Mouse (Mus musculus): Measurements from ENCODE around the gene Palm2. TPM values are rescaled to one million over a fixed set of nuclear protein-coding genes. Genes with fewer than 3 reads are reported as not detected.

Palm2 gene
- polyA plus RNA-seq, 1 experiment, result 7.7 TPM

DNA sequence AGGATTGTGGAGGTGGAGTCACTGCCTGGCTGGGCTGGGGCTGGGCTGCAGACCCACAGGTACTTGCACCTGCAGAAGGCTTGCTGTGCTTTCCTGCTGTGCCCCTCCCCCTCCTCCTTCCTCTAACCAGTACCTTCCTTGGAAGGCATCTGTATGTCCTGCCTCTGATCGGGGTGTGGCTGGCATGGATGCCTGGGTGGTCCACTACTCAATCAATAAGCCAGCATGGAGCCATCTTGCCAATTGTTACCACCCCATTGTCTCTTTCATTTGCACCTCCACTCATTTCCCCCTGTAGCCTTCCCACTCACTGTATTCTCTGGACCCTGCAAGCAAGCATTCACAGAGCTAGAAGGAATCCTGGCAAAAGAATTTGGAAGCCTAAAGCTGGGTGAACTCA is 256.8 kb downstream of the Palm2 start:
- no peak for DNase-seq (ENCODE audit: low read depth)
- TF ChIP-seq POLR2A (IDR thresholded peaks at IDR 0.05; ENCODE audit: borderline replicate concordance, extremely low read depth, insufficient read depth, insufficient read length, poor library complexity, severe bottlenecking) (no peak), CTCF (IDR thresholded peaks at IDR 0.05; ENCODE audit: borderline replicate concordance, extremely low read depth, insufficient read depth, insufficient read length) (no peak)

DNA sequence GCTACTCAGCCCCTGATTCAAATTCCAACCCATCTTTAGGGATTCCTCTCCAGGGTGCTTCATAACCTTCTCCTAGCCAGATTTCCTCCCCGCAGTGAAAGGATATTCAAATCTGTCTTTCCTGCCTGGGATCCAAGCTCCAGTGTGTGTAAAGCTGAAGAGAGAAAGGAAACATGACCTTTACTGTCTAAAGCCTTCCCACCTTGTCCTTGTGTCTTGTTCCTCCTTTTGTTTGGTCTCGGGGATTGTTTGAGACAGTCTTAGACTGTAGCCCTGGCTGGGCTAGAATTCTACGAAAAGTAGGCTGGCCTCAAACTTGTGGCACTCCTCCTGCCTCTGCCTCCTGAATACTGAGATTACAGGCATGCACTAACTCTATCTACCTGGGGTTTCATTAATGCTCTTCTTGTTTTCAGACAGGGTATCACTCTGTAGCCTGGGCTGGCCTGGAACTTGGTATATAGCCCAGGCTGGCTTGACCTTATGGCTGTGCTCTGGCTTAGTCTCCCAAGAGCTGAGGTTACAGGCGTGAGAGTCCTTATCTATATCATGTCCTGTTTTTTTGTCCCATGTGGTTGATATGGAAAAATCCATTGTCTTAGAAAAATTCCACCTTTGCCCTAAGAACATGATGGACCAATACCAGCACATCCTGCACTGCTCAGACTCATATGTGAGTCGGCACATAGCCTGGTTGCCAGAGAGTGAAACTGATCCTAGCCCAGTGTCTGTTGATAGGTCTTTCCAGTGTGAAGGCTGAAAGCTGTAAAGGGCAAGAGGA is 260.5 kb downstream of the Palm2 start:
- DNase-seq (ENCODE audit: low read depth), result no peak
- TF ChIP-seq CTCF (IDR thresholded peaks at IDR 0.05; ENCODE audit: borderline replicate concordance, extremely low read depth, insufficient read depth, insufficient read length), result no peak
- no peak for TF ChIP-seq POLR2A (IDR thresholded peaks at IDR 0.05; ENCODE audit: borderline replicate concordance, extremely low read depth, insufficient read depth, insufficient read length, poor library complexity, severe bottlenecking)

DNA sequence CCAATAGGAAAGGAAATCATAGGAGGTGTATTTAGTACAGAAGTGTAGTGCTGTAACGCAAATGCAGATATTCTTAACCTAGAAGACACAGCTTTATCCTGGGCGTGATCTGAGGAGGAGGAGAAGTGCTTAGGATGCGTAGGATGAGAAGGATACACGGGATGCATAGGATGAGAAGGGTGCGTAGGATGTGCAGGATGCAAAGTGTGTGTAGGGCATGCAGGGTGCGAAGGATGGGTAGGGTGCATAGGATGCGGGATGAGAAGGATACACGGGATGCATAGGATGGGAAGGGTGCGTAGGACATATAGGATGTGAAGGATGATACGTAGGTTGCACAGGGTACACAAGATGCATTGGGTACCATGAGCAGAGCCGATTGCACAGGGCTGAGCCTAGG is 262.9 kb downstream of the Palm2 start:
- TF ChIP-seq CTCF (IDR thresholded peaks at IDR 0.05; ENCODE audit: borderline replicate concordance, extremely low read depth, insufficient read depth, insufficient read length) (no peak), POLR2A (IDR thresholded peaks at IDR 0.05; ENCODE audit: borderline replicate concordance, extremely low read depth, insufficient read depth, insufficient read length, poor library complexity, severe bottlenecking) (no peak)
- DNase-seq (ENCODE audit: low read depth), result no peak

DNA sequence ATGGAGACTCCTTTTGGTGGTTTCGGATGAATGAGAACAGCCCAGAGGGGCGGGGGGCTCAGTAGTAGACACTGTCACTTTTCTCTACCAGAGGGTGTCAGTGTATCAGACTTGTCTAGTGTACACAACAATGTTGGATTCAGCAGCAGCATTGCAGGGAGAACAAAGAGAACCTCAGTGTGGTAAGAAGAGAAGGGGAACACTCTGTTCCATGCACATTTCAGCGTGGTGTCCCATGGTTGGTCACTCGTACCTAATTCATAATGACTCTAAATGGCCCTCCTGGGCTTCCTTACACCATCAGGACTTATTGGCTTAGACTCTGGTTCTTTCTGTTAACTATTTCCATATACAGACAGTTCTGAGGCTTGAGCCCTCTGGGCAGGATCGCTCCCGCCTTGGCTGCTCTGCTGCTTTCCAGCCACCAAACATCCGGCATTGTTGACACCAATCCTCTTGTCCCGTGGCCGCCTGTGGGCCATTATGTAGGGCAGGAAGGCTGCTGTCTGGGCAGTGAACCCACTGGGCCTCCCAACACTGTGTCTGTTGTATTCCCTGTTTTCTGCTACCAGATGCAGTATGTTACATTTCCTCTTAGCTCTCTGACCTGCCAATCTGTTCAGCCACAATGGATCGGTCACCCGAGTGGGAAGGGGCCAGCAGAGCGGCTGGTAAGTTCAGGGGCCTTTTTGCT is 264.0 kb downstream of the Palm2 start:
- DNase-seq (ENCODE audit: low read depth), result no peak

DNA sequence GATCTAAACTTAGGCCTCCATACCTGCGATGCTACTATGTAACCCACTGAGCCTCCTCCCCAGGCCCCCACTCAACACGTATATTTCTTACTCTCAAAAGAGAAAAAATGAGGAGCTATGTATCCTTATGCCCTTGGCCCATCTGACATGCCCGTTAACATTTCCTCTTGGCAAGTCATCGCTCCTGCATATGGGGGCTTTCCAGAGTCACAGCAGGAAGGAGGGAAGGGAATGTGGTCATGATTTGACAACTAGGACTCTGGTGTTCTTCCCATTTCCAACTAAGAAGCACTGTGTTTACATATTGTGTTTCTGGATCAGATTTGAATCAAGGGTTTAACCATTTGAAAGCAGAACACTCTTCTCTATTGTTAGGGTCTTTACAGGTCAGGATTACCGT is 267.5 kb downstream of the Palm2 start:
- no peak for DNase-seq (ENCODE audit: low read depth)

More for the DNA sequence above, 264.0 kb downstream of the Palm2 start:
- TF ChIP-seq POLR2A (IDR thresholded peaks at IDR 0.05; ENCODE audit: borderline replicate concordance, extremely low read depth, insufficient read depth, insufficient read length, poor library complexity, severe bottlenecking) (no peak), CTCF (IDR thresholded peaks at IDR 0.05; ENCODE audit: borderline replicate concordance, extremely low read depth, insufficient read depth, insufficient read length) (no peak)

DNA sequence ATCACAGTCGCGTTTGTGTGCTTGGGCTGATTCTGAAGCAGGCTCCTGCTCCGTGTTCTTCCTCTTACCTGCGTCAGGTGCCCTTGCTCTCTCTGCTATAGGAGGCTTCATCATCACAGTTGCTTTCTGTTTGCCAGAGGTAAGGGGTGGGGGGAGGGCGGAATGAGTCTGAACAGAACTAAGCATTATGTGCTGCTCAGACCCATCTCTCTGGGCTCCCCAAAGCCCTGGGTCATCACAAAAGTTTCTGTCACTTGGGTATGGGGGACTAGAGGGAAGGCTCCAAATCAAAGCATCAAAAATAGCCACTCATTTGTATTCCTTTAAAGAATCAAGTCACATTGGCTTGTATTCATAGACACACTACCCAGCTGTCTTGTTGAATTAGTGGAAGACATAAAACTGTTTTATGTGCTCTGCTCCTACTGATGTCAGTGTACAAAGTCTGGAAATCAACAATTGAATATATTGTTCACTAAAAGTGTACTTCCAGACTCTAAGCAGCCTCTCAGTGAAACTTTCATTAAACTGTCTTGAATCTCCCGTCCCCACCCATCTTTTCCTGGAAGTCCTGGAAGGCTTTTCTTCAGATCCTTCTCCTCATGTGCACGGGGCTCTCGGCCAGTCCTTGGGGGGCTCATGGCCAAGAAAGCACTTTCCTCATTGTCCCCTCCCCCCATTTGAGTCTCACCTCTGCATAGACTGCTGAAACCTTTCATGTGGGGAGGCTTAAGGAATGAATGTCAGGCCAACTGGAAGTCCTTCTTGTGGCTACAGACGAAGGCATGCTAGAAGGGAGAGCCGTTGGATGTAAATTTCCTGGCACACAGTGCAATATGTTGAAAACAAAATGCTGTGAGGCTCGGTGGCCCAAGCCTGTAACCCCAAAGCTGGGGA is 269.8 kb downstream of the Palm2 start:
- TF ChIP-seq CTCF (IDR thresholded peaks at IDR 0.05; ENCODE audit: borderline replicate concordance, extremely low read depth, insufficient read depth, insufficient read length) (no peak), POLR2A (IDR thresholded peaks at IDR 0.05; ENCODE audit: borderline replicate concordance, extremely low read depth, insufficient read depth, insufficient read length, poor library complexity, severe bottlenecking) (no peak)
- DNase-seq (ENCODE audit: low read depth), result no peak

More for the DNA sequence above, 267.5 kb downstream of the Palm2 start:
- TF ChIP-seq POLR2A (IDR thresholded peaks at IDR 0.05; ENCODE audit: borderline replicate concordance, extremely low read depth, insufficient read depth, insufficient read length, poor library complexity, severe bottlenecking) (no peak), CTCF (IDR thresholded peaks at IDR 0.05; ENCODE audit: borderline replicate concordance, extremely low read depth, insufficient read depth, insufficient read length) (no peak)

DNA sequence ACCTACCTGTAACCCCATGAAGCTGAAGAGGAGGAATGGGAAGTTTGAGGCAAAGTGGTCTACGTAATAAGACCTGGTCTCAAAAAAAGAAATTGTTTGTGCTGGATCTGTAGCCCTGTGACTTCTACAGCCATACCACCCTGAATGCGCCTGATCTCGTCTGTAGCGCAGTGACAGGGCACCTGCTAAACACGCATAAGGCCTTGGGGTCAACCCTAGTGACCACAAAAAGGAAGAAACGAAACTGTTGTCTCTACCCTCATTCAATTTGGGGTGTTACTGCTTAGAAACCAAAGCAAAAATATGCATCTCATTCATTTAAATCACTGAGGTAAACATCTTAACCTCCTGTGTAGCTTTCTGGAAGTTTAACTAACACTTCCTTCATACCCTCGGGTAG is 270.5 kb downstream of the Palm2 start:
- TF ChIP-seq CTCF (IDR thresholded peaks at IDR 0.05; ENCODE audit: borderline replicate concordance, extremely low read depth, insufficient read depth, insufficient read length) (no peak), POLR2A (IDR thresholded peaks at IDR 0.05; ENCODE audit: borderline replicate concordance, extremely low read depth, insufficient read depth, insufficient read length, poor library complexity, severe bottlenecking) (no peak)

DNA sequence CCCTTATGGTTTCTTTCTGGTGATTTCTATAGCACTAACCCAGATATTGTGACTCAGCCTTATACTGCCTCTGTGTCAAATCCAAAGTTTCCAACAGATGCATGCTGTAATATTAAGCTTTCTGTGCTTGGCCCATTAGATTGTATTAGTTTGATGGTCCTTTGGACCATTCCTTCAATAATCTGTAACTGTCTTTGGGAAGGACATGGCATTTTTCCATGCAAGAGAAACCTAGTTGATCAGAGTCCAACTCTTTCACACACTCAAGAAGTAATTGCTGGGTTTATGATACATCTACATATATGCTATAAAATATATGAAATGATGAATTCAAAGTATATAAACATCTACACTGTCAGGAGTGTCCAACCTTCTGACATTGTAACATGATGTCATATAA is 281.8 kb downstream of the Palm2 start:
- DNase-seq (ENCODE audit: low read depth), result no peak
- TF ChIP-seq CTCF (IDR thresholded peaks at IDR 0.05; ENCODE audit: borderline replicate concordance, extremely low read depth, insufficient read depth, insufficient read length) (no peak), POLR2A (IDR thresholded peaks at IDR 0.05; ENCODE audit: borderline replicate concordance, extremely low read depth, insufficient read depth, insufficient read length, poor library complexity, severe bottlenecking) (no peak)

More for the DNA sequence above, 270.5 kb downstream of the Palm2 start:
- no peak for DNase-seq (ENCODE audit: low read depth)

DNA sequence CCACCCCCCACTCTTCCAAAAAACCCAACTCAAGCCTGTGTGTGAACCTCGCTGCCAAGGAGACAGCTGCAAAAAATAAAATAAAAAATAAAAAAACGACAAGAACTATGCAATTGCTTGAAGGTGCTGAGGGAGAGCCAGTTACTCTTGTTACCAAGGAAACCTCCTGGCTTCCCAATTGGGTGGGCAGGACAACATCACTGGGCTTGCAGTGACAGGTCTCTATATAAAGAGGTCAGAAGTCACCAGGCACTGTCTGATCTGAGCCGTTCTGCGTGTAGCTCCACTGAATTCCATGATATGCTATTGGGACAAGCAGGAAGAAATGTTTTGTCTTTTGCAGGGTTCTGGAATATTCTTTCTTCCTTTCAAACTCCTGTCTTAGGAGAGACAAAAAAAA is 282.7 kb downstream of the Palm2 start:
- peak; percentile 53 for DNase-seq (ENCODE audit: low read depth)
- no peak for TF ChIP-seq CTCF (IDR thresholded peaks at IDR 0.05; ENCODE audit: borderline replicate concordance, extremely low read depth, insufficient read depth, insufficient read length)
- no peak for TF ChIP-seq POLR2A (IDR thresholded peaks at IDR 0.05; ENCODE audit: borderline replicate concordance, extremely low read depth, insufficient read depth, insufficient read length, poor library complexity, severe bottlenecking)

DNA sequence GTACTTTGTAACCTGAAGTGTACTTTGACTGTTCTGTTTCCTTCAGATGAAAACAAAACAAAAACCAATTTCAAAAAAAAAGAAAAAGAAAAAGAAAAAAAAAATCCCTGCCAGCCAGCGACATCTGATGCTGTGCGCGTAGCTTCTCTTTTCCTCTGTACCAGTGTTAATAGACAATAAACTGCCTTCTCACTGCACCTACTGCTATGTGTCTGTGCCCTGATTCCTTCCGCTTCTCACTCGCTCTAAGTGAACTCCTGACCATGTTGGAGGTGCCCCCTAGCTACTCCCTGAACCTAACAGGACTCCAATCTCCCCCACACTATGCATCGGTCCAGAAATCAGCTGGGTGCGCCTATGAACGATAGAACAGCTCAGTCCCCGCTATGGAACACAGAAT is 283.3 kb downstream of the Palm2 start, which contains the start of gene Akap2:
TSS of gene Akap2 (plus strand) at position 304 of the 400 bp plus-strand sequence.
- no peak for TF ChIP-seq CTCF (IDR thresholded peaks at IDR 0.05; ENCODE audit: borderline replicate concordance, extremely low read depth, insufficient read depth, insufficient read length)
- peak; percentile 7 for DNase-seq (ENCODE audit: low read depth)

DNA sequence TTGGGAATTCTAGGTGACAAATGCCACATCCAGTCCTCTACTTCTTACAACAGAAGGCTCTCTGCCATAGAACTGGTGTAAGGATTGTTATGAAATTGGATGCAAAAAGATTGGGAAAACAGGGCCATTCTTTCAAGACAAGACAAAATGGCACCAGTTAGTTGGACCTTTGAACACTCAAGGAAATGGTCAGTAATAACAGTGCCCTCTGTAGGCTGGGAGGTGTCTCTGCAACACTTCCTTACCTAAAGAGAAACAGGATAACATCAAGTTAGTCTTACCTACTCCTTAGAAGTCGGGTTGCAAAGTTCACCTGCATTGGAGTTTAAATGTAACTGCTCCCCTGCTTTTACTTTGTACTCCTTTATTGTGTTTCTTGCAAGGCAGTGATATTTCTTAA is 285.3 kb downstream of the Palm2 start:
- TF ChIP-seq CTCF (IDR thresholded peaks at IDR 0.05; ENCODE audit: borderline replicate concordance, extremely low read depth, insufficient read depth, insufficient read length) (no peak), POLR2A (IDR thresholded peaks at IDR 0.05; ENCODE audit: borderline replicate concordance, extremely low read depth, insufficient read depth, insufficient read length, poor library complexity, severe bottlenecking) (no peak)
- no peak for DNase-seq (ENCODE audit: low read depth)

Measured in brain, embryonic 14.5 days (tissue).